Mouse (Mus musculus) testis, postnatal 10 days (tissue): ENCODE results near the gene Vwa3b.

ENCODE experiments used
- DNase-seq: peaks from one replicate; pipeline ENCODE4 v3.0.0; 2021; ENCODE audit warnings: low spot score

Vwa3b gene

DNA sequence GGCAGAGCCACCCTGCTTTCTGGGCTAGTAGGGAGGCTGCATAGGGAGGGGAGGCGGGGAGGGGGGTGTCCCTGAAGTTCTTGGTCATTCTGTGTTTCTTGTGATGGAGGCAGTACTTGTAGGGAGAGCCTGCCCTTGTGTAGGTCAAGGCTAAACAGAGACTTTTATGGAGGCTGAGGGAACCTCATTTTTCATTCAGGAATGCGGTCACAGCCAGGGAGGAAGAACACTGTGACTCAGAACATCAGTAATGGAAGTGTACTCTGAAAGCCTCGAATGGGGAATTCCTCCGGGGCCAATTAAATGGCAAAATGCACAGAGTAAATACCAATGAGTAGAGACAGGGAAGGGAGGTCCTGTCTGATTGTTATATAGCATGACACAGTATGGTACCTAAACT is 37.4 kb downstream of the Vwa3b start:
- DNase-seq, result no peak

GRCm38 (mm10) chr1:37065658-37066412 is 39.4 kb downstream of the Vwa3b start:
- no peak for DNase-seq

DNA sequence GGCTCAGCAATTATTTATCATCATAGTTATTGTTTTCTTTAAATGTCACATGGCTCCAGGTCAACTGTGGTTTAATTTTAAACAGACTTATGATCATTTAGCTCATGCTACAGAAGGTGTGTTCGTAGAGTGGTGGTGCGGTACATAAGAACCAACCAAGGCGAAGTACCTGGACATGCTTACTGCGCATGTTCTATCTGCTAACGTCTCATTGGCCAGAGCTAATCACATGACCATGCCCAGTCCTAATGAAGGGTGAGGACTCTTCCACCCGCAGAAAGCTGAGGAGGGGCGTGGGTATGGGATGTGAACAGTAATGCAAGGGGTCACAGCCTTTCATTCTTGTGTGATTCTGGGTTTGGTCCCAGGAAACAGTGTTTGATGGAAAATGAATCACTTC is 49.4 kb downstream of the Vwa3b start:
- no peak for DNase-seq

DNA sequence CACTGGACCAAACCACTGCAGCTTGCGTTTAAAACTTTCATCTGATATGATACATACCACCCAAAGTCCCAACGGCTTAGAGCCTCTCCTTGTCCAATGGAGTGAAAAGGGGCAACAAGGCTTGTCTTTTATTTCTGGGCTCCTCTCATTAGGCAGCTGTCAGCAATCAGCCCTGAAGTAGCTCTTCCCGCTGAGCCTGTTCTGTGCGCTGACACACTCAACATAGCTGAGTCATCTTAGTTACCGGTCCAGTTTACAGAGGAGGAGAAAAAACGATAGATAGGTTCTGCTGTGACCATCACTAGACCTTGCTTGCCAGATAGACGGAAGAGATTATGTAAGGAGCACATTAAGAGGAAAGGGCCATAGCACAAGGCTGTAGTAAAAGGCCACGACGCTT is 50.9 kb downstream of the Vwa3b start:
- no peak for DNase-seq

GRCm38 (mm10) chr1:37077955-37078549 is 51.7 kb downstream of the Vwa3b start:
- DNase-seq, result no peak

DNA sequence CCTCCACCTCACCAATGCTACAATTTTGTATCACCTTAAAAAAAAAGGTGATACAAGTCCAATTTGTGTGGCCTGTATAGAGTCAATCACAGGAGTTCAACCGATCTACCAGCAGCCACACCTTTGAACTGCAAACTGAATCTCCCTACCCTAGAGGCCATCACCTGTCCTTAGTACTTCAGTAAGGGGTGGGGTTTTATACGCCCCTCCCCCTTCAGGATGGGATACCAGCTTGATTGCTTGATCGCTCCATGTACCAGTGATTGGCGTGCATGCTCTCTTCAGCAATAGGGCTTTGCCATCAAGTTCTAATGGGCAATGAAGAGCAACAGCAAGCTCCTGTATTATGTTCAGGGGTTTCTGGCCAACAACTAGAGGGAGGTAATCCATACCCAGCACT is 54.0 kb downstream of the Vwa3b start:
- DNase-seq, result no peak

DNA sequence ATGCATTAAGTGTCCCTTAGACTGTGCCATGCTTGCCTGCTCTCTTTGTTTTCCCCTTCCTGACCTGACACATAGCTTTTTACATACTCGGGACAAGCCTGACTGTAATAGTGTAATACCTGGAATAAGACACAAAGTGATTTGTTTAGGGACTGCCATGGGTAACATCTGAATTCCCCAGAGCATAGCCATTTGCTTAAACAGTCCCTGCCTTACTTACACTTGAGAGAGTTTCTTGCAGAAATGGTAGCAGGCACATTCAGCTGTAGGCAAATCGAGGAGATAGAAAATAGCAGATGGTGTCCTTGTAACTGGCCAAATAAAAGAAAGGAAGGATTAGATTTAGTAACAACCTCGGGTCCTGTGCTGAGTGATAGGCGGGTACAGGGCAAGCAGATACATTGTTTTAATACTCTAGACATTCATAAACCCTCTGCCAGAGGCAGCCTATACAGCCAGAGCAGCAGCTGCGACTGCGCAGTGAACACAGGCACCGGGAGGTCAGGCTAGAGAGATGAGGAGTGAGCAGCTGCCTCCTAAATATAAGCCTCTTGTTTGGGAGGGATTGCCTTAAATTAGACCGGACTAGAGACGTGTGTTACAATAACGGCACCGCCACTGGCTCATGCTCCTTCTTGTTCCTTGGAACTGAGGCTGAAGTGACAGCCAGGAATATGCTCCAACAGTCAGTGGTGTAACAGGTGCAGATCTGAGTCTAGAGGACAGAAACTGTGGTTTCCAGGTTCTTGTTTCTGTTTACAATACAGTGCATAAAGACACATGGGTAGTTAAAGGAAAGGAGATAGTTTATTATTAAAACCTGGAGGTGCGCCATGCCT is 55.2 kb downstream of the Vwa3b start:
- DNase-seq, result no peak

GRCm38 (mm10) chr1:37082215-37082464 is 55.7 kb downstream of the Vwa3b start:
- no peak for DNase-seq

- DNase-seq, result no peak
These were observed 57.7 kb downstream of the Vwa3b start for GRCm38 (mm10) chr1:37084075-37084474.

GRCm38 (mm10) chr1:37085171-37085570 is 58.8 kb downstream of the Vwa3b start:
- no peak for DNase-seq

- DNase-seq, result no peak
These were observed 62.8 kb downstream of the Vwa3b start for GRCm38 (mm10) chr1:37089191-37089590.

DNA sequence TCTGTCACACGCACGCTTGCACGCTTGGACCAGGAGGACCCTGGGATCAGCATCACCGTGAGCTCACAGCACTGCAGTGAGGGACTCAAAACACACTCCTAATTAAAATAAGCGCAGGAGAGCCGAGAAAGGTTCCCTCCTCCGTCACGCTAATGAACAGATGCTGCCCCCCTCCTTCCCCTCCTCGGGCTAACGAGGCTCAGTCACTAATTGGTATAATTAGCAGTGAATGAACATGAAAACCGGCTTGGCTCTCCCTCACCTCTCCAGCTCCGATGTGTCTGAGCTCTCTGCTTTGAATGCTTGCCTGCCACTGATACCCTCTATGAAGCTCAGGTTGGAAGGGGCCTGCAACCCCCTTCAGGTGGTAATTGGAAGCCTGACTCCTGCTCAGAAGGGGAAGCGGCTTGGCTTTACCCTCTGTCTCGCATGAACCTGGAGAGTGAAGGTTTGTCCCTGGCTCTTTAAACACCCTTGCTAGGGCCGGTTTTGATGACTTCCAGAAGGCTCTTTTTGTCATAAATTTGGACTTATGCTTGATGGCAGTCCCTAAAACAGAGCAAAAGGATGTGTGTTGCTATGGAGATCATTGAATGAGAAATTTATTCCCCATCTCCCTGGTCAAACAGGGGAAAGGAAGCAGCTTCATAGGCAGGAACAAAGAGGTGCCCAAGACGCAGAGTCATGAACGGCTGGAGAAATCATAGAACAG is 71.1 kb downstream of the Vwa3b start:
- no peak for DNase-seq

DNA sequence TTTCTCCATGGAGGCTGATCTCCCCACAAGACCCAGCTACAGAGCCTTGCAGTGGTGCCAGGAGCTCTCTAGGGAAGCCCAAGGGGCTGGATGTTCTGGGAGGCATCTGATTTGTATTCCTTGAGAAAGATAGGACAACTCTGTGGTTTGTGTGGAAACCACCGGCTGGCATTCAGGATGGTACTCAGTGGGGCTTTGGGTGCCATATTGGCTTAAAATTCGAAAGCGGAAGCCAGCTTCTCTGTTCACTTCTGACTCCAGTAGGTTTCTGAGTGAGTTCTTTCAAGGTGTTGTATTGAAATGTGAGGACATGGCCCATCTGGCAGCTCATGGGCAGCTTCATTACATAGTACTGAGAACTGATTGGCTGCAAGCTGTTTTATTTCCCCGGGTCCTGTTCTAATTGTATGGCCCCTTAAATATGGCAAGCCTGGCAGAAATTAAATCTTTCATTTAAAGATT is 71.7 kb downstream of the Vwa3b start:
- no peak for DNase-seq

GRCm38 (mm10) chr1:37100361-37100760 is 74.0 kb downstream of the Vwa3b start:
- DNase-seq, result no peak

GRCm38 (mm10) chr1:37101016-37101415 is 74.6 kb downstream of the Vwa3b start:
- DNase-seq, result no peak

DNA sequence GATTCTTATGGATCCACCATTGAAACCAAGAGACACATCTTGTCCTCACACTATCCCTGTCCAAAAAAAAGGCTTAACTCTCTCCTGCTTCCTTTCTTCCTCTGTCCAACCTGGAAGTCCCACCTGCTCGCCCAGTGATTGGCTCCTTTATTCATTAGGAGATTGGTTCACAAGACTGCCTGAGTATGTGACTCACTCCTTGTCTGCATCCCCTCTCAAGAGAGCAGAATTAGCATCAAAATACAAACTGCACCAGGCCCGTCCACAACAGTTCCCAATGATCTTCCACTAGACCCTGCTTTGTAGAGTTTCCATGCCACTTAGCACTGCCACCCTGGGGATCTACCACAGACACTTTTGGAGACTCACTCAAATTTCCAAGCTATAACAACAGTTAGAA is 75.3 kb downstream of the Vwa3b start:
- no peak for DNase-seq

- no peak for DNase-seq
These were observed 78.8 kb downstream of the Vwa3b start for GRCm38 (mm10) chr1:37105194-37105593.

GRCm38 (mm10) chr1:37113781-37114180 is 87.4 kb downstream of the Vwa3b start:
- DNase-seq, result no peak

DNA sequence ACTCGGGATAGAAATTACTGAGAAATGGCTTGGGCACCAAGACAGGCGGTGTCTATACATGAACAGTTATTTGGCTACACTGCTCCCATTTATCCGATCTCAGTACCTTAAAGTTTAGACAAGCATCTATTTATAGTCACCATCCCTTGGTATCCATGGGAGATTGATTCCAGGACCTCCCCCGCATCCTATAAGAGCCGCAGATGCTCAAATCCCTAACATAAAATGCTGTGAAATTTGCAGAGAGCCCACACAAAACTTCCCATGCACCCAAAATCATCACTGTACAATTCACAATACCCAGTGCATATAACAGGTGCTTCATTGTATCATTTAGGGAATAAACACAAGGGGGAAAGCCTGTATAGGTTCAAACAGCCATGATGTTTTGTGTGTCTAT is 89.5 kb downstream of the Vwa3b start:
- DNase-seq, result no peak

- DNase-seq, result no peak
These were observed 90.2 kb downstream of the Vwa3b start for GRCm38 (mm10) chr1:37116574-37116973.

- no peak for DNase-seq
These were observed 91.6 kb downstream of the Vwa3b start for GRCm38 (mm10) chr1:37117964-37118363.

- DNase-seq, result no peak
These were observed 95.9 kb downstream of the Vwa3b start for GRCm38 (mm10) chr1:37122306-37122705.

GRCm38 (mm10) chr1:37122798-37123197 is 96.4 kb downstream of the Vwa3b start:
- no peak for DNase-seq
